Mouse (Mus musculus): ENCODE measurements at regions not wholly inside any gene's neighbourhood (a gene's known extent, or its start where the extent isn't known, plus 50 kb on each side); places are given as distances from the start of the nearest gene placed in this dataset.
"Not testable (repeated sequence)": the region's sequence is repeated elsewhere in the genome, so short reads cannot be mapped to it uniquely, and the experiment has no call there.

DNA sequence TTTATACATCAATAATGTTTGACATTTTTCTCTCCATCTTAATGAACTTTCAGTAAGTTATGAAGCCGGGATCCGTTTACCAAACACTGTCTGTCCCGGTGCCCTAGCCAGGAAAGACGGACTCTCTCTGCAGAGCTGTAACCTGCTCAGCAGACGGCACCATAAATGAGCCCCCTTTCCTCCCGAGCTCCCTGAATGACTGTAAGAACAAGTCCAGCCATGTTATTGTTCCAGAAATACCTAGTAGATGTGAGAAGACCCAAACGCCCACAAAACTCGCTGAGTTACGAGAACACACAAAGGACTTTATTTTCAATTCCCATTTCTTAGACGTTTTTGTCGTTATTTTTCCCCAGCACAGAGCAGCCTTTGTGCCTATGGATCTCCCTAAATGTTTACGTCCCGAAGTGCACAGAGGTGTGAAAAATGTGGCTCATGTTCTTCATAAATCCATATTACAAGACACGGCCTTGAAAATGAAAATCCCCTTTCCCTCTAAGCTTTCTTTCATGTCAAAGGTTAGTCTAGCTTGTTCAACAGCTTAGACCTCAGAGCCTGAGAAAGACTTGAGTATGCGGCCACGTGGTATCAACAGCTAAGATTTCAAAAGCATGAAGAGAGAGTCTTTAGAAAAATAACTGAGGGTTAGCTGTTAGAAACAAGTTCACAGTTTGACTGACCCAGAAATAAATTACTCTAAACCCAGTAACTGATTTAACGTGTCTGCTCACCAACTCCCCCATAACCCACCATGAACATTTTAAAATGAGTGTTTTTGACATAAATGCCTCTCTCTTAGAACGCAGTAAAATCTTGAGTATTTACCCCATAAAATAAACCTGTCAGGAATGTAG, 125.8 kb upstream of the Intu start:
- no peak overlapping the region for H3K4me2 ChIP-seq (ENCODE audit: low read depth, low read length)
- no peaks in the 10 kb centered on the region for H3K36me3 ChIP-seq (replicated peaks; ENCODE audit: control insufficient read depth, insufficient read depth, low read depth, low read length)
- WGBS = 65% methylated on average over 18 of the region's 18 CpGs
- H3K4me1 ChIP-seq (ENCODE audit: control insufficient read depth, insufficient read depth, low read length) = no peaks in the 10 kb centered on the region
- H3K27ac ChIP-seq (replicated peaks; ENCODE audit: low read depth, low read length) = no peak overlapping the region
- no peak overlapping the region for H3K9ac ChIP-seq (replicated peaks; ENCODE audit: low read length)
- no peaks in the 10 kb centered on the region for H3K9me3 ChIP-seq (replicated peaks; ENCODE audit: control insufficient read depth, low read length)
- ATAC-seq (replicated peaks; ENCODE audit: insufficient number of reproducible peaks, low FRiP score, low TSS enrichment, low read depth) = no peak
- H3K27me3 ChIP-seq (ENCODE audit: control insufficient read depth, insufficient read depth, low read length) = no peaks in the 10 kb centered on the region
- no peak for DNase-seq (ENCODE audit: low spot score)
- no peak overlapping the region for H3K4me3 ChIP-seq (ENCODE audit: low read depth, low read length)

DNA sequence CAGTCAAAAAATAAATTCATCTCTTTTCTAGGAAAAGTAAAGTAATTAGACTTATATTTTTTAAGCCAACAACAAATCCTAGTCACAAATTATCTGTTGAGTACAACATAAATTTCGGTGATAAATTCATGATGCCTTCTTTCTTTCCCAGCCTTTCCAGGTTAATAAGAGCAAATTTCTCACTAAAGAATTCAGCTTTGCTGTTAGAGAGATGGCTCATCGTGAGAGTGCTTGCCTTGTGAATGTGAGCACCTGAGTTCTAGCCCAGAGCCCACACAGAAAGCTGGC, 125.2 kb upstream of the Intu start:
- Histone ChIP-seq H3K9me3 (replicated peaks; ENCODE audit: control insufficient read depth, low read length) (no peaks in the 10 kb centered on the region), H3K4me1 (ENCODE audit: control insufficient read depth, insufficient read depth, low read length) (no peaks in the 10 kb centered on the region), H3K9ac (replicated peaks; ENCODE audit: low read length) (no peak overlapping the region), H3K36me3 (replicated peaks; ENCODE audit: control insufficient read depth, insufficient read depth, low read depth, low read length) (no peaks in the 10 kb centered on the region), H3K27me3 (ENCODE audit: control insufficient read depth, insufficient read depth, low read length) (no peaks in the 10 kb centered on the region), H3K4me2 (ENCODE audit: low read depth, low read length) (no peak overlapping the region), H3K4me3 (ENCODE audit: low read depth, low read length) (no peak overlapping the region), H3K27ac (replicated peaks; ENCODE audit: low read depth, low read length) (no peak overlapping the region)
- 88% methylated on average over 2 of the region's 2 CpGs for WGBS
- DNase-seq (ENCODE audit: low spot score) = no peak
- ATAC-seq (replicated peaks; ENCODE audit: insufficient number of reproducible peaks, low FRiP score, low TSS enrichment, low read depth) = no peak

DNA sequence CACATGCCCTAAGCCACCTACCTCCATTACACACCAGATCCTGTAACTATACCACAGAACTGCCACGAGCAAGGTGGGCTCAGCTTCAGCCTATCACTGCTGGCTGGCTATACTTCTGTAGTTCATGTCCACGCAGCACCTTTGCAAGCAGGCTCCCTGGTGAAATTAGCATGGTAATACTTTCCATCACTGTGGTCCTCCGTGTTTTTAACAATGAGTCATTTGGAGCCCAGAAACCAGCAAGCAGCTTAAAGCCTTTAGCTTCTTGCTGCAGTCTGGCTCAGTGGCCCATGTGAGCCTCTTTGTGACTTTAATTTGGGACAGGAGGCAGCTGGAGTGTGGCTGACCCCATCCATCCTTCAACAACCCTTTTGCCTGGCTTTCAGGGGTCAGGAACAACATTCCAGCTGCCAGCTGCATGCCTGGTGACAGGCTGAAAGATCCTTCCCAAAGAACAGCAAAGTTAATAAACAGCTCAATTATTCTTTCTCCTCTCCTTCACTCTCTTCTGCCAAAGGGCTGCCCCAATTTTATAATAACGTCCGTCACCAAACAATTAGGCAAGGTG, 122.1 kb upstream of the Intu start:
- DNase-seq (ENCODE audit: low spot score) (peak; percentile 18), ATAC-seq (replicated peaks; ENCODE audit: insufficient number of reproducible peaks, low FRiP score, low TSS enrichment, low read depth) (no peak)
- no peak overlapping the region for H3K4me2 ChIP-seq (ENCODE audit: low read depth, low read length)
- no peaks in the 10 kb centered on the region for H3K36me3 ChIP-seq (replicated peaks; ENCODE audit: control insufficient read depth, insufficient read depth, low read depth, low read length)
- H3K27ac ChIP-seq (replicated peaks; ENCODE audit: low read depth, low read length) = no peak overlapping the region
- H3K27me3 ChIP-seq (ENCODE audit: control insufficient read depth, insufficient read depth, low read length) = no peaks in the 10 kb centered on the region
- 35% methylated on average over 5 of the region's 5 CpGs for WGBS
- H3K9me3 ChIP-seq (replicated peaks; ENCODE audit: control insufficient read depth, low read length) = no peaks in the 10 kb centered on the region
- no peaks in the 10 kb centered on the region for H3K4me1 ChIP-seq (ENCODE audit: control insufficient read depth, insufficient read depth, low read length)
- no peak overlapping the region for H3K4me3 ChIP-seq (ENCODE audit: low read depth, low read length)
- no peak overlapping the region for H3K9ac ChIP-seq (replicated peaks; ENCODE audit: low read length)

GRCm38 (mm10) chr3:40410749-40411310, 120.3 kb upstream of the Intu start:
- no peak for DNase-seq (ENCODE audit: low spot score)
- Histone ChIP-seq H3K27me3 (ENCODE audit: control insufficient read depth, insufficient read depth, low read length) (no peaks in the 10 kb centered on the region), H3K4me2 (ENCODE audit: low read depth, low read length) (no peak overlapping the region), H3K27ac (replicated peaks; ENCODE audit: low read depth, low read length) (no peak overlapping the region), H3K4me3 (ENCODE audit: low read depth, low read length) (no peak overlapping the region), H3K36me3 (replicated peaks; ENCODE audit: control insufficient read depth, insufficient read depth, low read depth, low read length) (no peaks in the 10 kb centered on the region), H3K9me3 (replicated peaks; ENCODE audit: control insufficient read depth, low read length) (no peaks in the 10 kb centered on the region), H3K9ac (replicated peaks; ENCODE audit: low read length) (no peak overlapping the region), H3K4me1 (ENCODE audit: control insufficient read depth, insufficient read depth, low read length) (no peaks in the 10 kb centered on the region)
- WGBS = 71% methylated on average over 4 of the region's 4 CpGs
- no peak for ATAC-seq (replicated peaks; ENCODE audit: insufficient number of reproducible peaks, low FRiP score, low TSS enrichment, low read depth)

DNA sequence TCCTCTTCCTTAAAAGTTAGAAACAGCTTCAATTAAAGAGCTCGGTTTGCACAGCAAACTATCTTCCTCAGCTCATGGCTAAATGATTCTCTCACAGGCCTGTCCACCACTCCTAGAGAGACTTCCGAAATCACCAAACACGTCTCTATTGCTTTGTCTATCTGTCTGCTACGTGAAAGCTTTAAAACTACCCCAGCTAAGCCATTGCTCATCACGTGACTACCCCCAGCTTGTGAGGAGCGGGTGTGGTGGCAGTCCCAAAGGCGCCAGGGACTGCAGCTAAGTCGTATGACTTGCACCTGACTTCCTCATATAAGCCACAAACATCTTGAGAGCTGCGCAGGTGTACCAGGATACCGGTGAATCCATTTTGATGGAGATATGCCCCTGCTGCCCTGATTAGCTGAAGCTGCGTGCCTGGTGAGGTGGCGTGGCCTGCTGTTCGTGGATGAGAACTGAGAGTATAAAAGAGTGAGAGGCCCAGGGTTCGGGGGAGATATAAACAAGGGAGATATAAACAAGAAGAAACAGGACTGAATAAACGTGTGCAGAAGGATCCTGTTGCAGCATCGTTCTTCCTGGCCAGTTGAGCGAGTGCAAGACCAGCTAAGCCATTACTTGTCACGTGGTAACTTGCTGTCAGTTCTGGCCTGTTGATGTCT, 105.8 kb upstream of the Intu start:
- H3K9me3 ChIP-seq (replicated peaks; ENCODE audit: control insufficient read depth, low read length); H3K4me1 ChIP-seq (ENCODE audit: control insufficient read depth, insufficient read depth, low read length); H3K4me3 ChIP-seq (ENCODE audit: low read depth, low read length); H3K9ac ChIP-seq (replicated peaks; ENCODE audit: low read length); H3K36me3 ChIP-seq (replicated peaks; ENCODE audit: control insufficient read depth, insufficient read depth, low read depth, low read length); H3K27ac ChIP-seq (replicated peaks; ENCODE audit: low read depth, low read length); DNase-seq (ENCODE audit: low spot score); ATAC-seq (replicated peaks; ENCODE audit: insufficient number of reproducible peaks, low FRiP score, low TSS enrichment, low read depth); H3K27me3 ChIP-seq (ENCODE audit: control insufficient read depth, insufficient read depth, low read length); H3K4me2 ChIP-seq (ENCODE audit: low read depth, low read length): not testable (repeated sequence)
- 68% methylated on average over 16 of the region's 18 CpGs for WGBS

GRCm38 (mm10) chr3:40426070-40426469, 105.0 kb upstream of the Intu start:
- Histone ChIP-seq H3K27me3 (ENCODE audit: control insufficient read depth, insufficient read depth, low read length) (no peaks in the 10 kb centered on the region), H3K4me3 (ENCODE audit: low read depth, low read length) (no peak overlapping the region), H3K27ac (replicated peaks; ENCODE audit: low read depth, low read length) (no peak overlapping the region), H3K9me3 (replicated peaks; ENCODE audit: control insufficient read depth, low read length) (no peaks in the 10 kb centered on the region), H3K4me1 (ENCODE audit: control insufficient read depth, insufficient read depth, low read length) (no peaks in the 10 kb centered on the region), H3K4me2 (ENCODE audit: low read depth, low read length) (no peak overlapping the region), H3K9ac (replicated peaks; ENCODE audit: low read length) (no peak overlapping the region), H3K36me3 (replicated peaks; ENCODE audit: control insufficient read depth, insufficient read depth, low read depth, low read length) (no peaks in the 10 kb centered on the region)
- ATAC-seq (replicated peaks; ENCODE audit: insufficient number of reproducible peaks, low FRiP score, low TSS enrichment, low read depth) = no peak
- 78% methylated on average over 4 of the region's 4 CpGs for WGBS
- DNase-seq (ENCODE audit: low spot score) = no peak

- no peak overlapping the region for H3K9ac ChIP-seq (replicated peaks; ENCODE audit: low read length)
- DNase-seq (ENCODE audit: low spot score) (no peak), ATAC-seq (replicated peaks; ENCODE audit: insufficient number of reproducible peaks, low FRiP score, low TSS enrichment, low read depth) (no peak)
- H3K27ac ChIP-seq (replicated peaks; ENCODE audit: low read depth, low read length) = no peak overlapping the region
- H3K4me1 ChIP-seq (ENCODE audit: control insufficient read depth, insufficient read depth, low read length) = no peaks in the 10 kb centered on the region
- H3K4me2 ChIP-seq (ENCODE audit: low read depth, low read length) = no peak overlapping the region
- no peaks in the 10 kb centered on the region for H3K9me3 ChIP-seq (replicated peaks; ENCODE audit: control insufficient read depth, low read length)
- H3K27me3 ChIP-seq (ENCODE audit: control insufficient read depth, insufficient read depth, low read length) = no peaks in the 10 kb centered on the region
- 74% methylated on average over 5 of the region's 5 CpGs for WGBS
- H3K4me3 ChIP-seq (ENCODE audit: low read depth, low read length) = no peak overlapping the region
- no peaks in the 10 kb centered on the region for H3K36me3 ChIP-seq (replicated peaks; ENCODE audit: control insufficient read depth, insufficient read depth, low read depth, low read length)
Observed at GRCm38 (mm10) chr3:40428021-40428420, 103.1 kb upstream of the Intu start.

DNA sequence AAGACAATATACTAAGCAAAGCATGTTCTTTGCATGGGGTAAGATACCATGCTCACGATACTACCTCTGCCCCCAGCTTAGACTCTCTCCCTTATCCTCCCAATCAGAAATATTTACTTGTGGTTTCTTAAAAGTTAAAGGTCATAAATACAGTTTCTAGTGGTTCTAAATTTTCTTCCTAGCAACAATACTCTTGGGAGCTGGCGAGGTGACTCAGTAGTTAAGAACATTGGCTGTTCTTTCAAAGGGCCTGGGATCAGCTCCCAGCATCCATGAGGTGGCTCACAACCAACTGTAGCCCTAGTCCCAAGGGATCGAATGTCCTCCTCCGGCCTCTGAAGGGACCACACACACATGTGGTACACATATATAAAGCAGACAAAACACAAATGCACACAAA, 92.8 kb upstream of the Intu start:
- Histone ChIP-seq H3K4me3 (ENCODE audit: low read depth, low read length) (no peak overlapping the region), H3K36me3 (replicated peaks; ENCODE audit: control insufficient read depth, insufficient read depth, low read depth, low read length) (no peaks in the 10 kb centered on the region), H3K9ac (replicated peaks; ENCODE audit: low read length) (no peak overlapping the region), H3K27ac (replicated peaks; ENCODE audit: low read depth, low read length) (no peak overlapping the region), H3K4me2 (ENCODE audit: low read depth, low read length) (no peak overlapping the region), H3K4me1 (ENCODE audit: control insufficient read depth, insufficient read depth, low read length) (no peaks in the 10 kb centered on the region), H3K9me3 (replicated peaks; ENCODE audit: control insufficient read depth, low read length) (no peaks in the 10 kb centered on the region), H3K27me3 (ENCODE audit: control insufficient read depth, insufficient read depth, low read length) (no peaks in the 10 kb centered on the region)
- ATAC-seq (replicated peaks; ENCODE audit: insufficient number of reproducible peaks, low FRiP score, low TSS enrichment, low read depth) (no peak), DNase-seq (ENCODE audit: low spot score) (no peak)
- WGBS = 85% methylated on average over 4 of the region's 4 CpGs
